Mouse (Mus musculus): ENCODE results near the gene Xpo1. TPM values are rescaled to one million over a fixed set of nuclear protein-coding genes. Genes with fewer than 3 reads are reported as not detected.
"Not testable (repeated sequence)": the region's sequence is repeated elsewhere in the genome, so short reads cannot be mapped to it uniquely, and the experiment has no call there.

Xpo1 gene
- polyA plus RNA-seq, 1 experiment from 2014 or later: 78.8 TPM

DNA sequence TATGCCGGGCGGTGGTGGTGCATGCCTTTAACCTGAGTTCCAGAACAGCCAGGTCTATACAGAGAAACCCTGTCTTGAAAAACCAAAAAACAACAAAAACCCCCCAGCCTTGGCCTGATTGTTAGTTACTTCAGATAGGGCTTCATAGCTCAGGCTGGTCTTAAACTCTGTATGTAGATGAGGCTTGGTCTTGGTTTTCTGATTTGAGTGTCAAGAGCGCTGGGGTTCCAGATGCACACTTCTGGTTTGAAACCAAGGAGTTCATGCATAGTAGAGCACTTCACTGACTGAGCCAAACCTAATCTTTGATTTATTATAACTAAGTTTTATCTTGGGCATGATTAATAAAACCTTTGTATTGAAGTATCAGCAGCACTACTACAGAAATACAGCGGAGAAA, 3.2 kb downstream of the Xpo1 start:
- no peak for ATAC-seq (ENCODE audit: insufficient read depth, low FRiP score, low read depth)
- H3K4me1 ChIP-seq: peaks cover 9% of the 10 kb centered on the region; the same call in 1 of the 2 replicates
- peak overlapping the region; percentile 27; the same call in 1 of the 2 replicates for H3K4me2 ChIP-seq
- peak overlapping the region; percentile 6; the same call in 1 of the 2 replicates for H3K4me3 ChIP-seq (replicated peaks)
- no peaks in the 10 kb centered on the region for H3K27me3 ChIP-seq (replicated peaks)
- H3K9ac ChIP-seq: no peak overlapping the region
- no peak overlapping the region for H3K27ac ChIP-seq
- H3K36me3 ChIP-seq: peaks cover 13% of the 10 kb centered on the region; the same call in 1 of the 2 replicates
- 85% methylated on average over 4 of the region's 4 CpGs for WGBS
- H3K9me3 ChIP-seq: no peaks in the 10 kb centered on the region

DNA sequence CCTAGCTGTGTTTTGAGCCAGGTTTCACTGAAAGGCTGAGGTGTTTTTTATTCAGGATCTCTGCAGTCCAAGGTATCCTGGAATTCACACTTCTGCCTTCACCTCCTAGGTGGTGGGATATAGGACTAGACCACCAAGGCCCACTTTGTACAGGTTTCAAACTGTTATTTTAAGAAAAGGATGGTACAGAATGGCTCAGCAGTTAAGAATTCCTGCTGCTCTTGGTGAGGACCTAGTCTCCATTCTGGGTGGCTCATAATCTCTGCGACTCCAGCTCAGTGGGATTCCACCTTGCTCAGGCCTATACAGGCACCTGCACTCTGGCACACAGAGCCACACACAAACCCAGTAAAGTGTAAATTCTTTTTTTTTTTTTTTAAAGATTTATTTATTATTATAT, 3.6 kb downstream of the Xpo1 start:
- no peak overlapping the region for H3K4me3 ChIP-seq (replicated peaks)
- no peaks in the 10 kb centered on the region for H3K9me3 ChIP-seq
- peaks cover 13% of the 10 kb centered on the region; the same call in 1 of the 2 replicates for H3K36me3 ChIP-seq
- no peak overlapping the region for H3K9ac ChIP-seq
- ATAC-seq (ENCODE audit: insufficient read depth, low FRiP score, low read depth): no peak
- H3K4me1 ChIP-seq: peaks cover 9% of the 10 kb centered on the region; the same call in 1 of the 2 replicates
- 69% methylated on average over 1 of the region's 1 CpGs for WGBS
- no peaks in the 10 kb centered on the region for H3K27me3 ChIP-seq (replicated peaks)
- no peak overlapping the region for H3K27ac ChIP-seq
- H3K4me2 ChIP-seq: no peak overlapping the region

DNA sequence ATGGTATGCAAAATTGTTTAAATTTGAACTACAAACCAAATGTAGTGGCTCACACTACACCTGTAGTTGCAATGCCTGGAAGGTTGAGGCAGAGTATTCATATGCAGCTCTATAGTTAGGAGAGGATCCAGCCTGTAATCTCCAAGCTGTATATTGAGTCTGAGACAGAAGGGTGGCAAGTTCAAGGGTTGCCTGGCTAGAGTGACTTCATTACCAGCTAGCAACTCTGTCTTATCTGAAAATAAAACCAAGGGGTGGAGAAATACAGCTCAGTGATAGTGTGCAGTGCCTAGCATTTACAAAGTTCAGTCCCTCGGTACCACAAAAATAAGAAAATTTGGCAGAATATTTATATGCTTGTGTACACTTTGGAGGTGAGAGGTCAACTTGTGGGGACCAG, 4.3 kb downstream of the Xpo1 start:
- Histone ChIP-seq H3K36me3 (peaks cover 16% of the 10 kb centered on the region; the same call in 1 of the 2 replicates), H3K4me2 (no peak overlapping the region), H3K4me3 (replicated peaks) (no peak overlapping the region), H3K27ac (no peak overlapping the region), H3K9me3 (no peaks in the 10 kb centered on the region), H3K9ac (no peak overlapping the region), H3K27me3 (replicated peaks) (no peaks in the 10 kb centered on the region), H3K4me1 (peaks cover 7% of the 10 kb centered on the region; the same call in 1 of the 2 replicates)
- no peak for ATAC-seq (ENCODE audit: insufficient read depth, low FRiP score, low read depth)
- WGBS: 73% methylated on average over 1 of the region's 1 CpGs

DNA sequence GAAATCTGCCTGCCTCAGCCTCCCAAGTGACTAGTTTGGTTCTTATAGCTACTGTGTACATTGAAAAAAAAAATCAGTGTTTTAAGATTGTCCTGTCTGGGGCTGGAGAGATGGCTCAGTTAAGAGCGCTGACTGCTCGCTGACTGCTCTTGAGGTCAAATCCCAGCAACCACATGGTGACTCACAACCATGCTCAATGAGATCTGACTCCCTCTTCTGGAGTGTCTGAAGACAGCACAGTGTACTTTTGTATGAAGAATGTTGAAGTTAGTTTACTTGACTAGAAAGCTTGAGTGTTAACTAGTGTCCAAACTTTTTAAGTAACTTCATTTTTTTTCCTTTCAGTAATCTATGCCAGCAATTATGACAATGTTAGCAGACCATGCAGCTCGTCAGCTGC, 5.6 kb downstream of the Xpo1 start:
- 60% methylated on average over 3 of the region's 3 CpGs for WGBS
- Histone ChIP-seq H3K4me3 (replicated peaks) (no peak overlapping the region), H3K9me3 (no peaks in the 10 kb centered on the region), H3K4me1 (peaks cover 7% of the 10 kb centered on the region; the same call in 1 of the 2 replicates), H3K27ac (no peak overlapping the region), H3K9ac (no peak overlapping the region), H3K27me3 (replicated peaks) (no peaks in the 10 kb centered on the region), H3K4me2 (no peak overlapping the region), H3K36me3 (peaks cover 19% of the 10 kb centered on the region; the same call in 1 of the 2 replicates)
- ATAC-seq (ENCODE audit: insufficient read depth, low FRiP score, low read depth): no peak

DNA sequence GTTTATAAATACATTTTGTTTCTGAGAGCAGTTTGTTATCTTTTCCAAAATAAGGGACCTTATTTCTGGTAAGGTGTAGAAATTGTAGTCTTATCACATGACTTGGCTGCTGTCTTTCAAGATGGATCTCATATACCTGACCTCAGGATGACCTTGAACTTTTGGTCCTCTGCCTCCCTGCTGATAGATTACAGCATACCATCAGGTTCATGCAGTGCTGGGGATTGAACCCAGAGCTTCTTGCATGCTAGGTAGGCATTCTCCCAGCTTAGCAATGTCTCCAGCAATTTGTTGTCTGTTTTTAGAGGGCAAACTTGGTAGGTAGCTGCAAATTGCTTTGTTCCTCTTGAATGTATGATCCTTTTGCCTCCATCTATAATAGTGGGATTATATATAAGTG, 9.1 kb downstream of the Xpo1 start:
- no peak for ATAC-seq (ENCODE audit: insufficient read depth, low FRiP score, low read depth)
- Histone ChIP-seq H3K9ac (no peak overlapping the region), H3K27me3 (replicated peaks) (no peaks in the 10 kb centered on the region), H3K4me3 (replicated peaks) (no peak overlapping the region), H3K36me3 (peaks cover 19% of the 10 kb centered on the region; the same call in 1 of the 2 replicates), H3K9me3 (no peaks in the 10 kb centered on the region), H3K27ac (no peak overlapping the region), H3K4me2 (no peak overlapping the region), H3K4me1 (0 out of 2 replicates have a peak, but pooled peaks cover 4% of the 10 kb centered on the region)

DNA sequence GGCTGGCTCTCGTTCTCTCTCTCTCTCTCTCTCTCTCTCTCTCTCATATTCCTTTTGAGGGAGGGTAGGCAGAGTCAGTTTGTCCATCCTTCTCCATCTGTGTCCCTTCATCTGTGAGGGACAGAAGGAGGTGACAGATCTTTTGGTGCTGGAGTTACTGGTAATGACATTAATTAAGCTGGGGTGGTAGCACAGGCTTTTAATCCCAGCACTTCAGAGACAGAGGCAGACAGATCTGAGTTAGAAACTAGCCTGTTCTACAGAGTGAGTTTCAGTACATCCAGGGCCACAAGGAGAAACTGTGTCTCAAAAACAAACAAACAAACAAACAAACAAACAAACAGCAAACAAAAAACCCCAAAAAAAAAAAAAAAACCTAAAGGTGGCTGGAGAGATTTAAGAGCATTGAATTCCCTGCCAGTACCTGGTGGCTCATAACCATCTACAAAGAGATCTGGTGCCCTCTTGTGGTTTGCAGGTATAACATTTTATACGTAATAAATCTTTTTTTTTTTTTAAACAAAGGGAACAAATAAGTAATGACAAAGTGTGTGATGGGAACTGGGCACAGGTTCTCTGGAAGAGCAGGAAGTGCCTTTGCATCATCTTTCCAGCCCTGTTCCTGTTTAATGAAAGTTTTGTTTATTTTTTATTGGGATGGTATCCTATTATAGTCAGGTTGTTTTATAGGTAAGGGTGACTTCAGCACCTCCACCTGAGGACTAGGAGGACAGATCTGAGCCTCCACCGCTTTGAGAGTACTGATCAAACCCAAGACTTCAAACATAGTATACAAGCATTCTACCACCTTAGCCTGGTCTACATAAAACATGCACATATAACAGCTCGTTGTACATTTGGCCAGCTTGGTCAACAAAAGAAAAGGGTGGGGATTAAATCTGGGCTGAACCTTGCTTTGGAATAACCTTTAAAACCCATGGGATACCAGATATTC, 16.2 kb downstream of the Xpo1 start:
- Histone ChIP-seq H3K36me3 (peaks cover 28% of the 10 kb centered on the region), H3K4me1 (no peaks in the 10 kb centered on the region), H3K4me2 (no peak overlapping the region), H3K9ac (no peak overlapping the region), H3K4me3 (replicated peaks) (no peak overlapping the region), H3K9me3 (no peaks in the 10 kb centered on the region), H3K27ac (no peak overlapping the region), H3K27me3 (replicated peaks) (no peaks in the 10 kb centered on the region)
- WGBS: 68% methylated on average over 4 of the region's 4 CpGs
- no peak for ATAC-seq (ENCODE audit: insufficient read depth, low FRiP score, low read depth)

DNA sequence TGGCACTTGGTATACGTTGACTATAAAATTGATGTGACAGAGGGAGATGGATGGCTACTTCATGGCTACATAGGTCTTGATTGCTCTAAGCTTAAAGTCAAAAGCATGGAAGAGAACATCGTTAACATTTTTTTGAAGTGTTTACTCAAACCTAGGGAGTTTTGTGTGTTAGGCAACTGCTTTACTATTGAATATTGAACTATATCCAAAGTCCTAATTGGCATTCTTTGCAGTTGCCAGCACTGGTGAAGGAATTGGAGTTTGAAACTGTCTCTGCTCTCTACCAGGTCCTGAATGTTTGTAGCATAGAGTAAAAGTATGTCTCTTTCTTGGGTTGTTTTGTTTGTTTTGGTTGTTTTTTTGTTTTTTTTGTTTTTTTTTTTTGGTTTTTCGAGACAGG, 19.9 kb downstream of the Xpo1 start:
- Histone ChIP-seq H3K27me3 (replicated peaks) (no peaks in the 10 kb centered on the region), H3K4me1 (no peaks in the 10 kb centered on the region), H3K27ac (no peak overlapping the region), H3K4me3 (replicated peaks) (no peak overlapping the region), H3K9ac (no peak overlapping the region), H3K36me3 (peaks cover 42% of the 10 kb centered on the region), H3K9me3 (no peaks in the 10 kb centered on the region), H3K4me2 (no peak overlapping the region)
- WGBS: 61% methylated on average over 3 of the region's 3 CpGs
- ATAC-seq (ENCODE audit: insufficient read depth, low FRiP score, low read depth): no peak

DNA sequence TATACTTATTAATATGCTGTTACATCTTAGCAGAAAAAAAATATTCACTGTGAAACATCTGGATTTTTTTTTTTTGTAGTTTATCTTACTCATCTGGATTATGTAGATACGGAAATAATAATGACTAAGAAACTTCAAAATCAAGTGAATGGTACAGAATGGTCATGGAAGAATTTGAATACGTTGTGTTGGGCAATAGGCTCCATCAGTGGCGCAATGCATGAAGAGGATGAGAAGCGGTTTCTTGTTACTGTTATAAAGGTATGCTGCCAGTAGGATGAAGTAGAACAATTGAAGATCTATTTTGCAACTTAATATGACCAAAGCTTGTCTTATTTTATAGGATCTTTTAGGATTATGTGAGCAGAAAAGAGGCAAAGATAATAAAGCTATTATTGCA, 28.6 kb downstream of the Xpo1 start:
- Histone ChIP-seq H3K9me3 (no peaks in the 10 kb centered on the region), H3K36me3 (peaks cover 57% of the 10 kb centered on the region), H3K27ac (no peak overlapping the region), H3K4me1 (no peaks in the 10 kb centered on the region), H3K9ac (no peak overlapping the region), H3K4me2 (no peak overlapping the region), H3K27me3 (replicated peaks) (no peaks in the 10 kb centered on the region), H3K4me3 (replicated peaks) (no peak overlapping the region)
- 92% methylated on average over 4 of the region's 4 CpGs for WGBS
- no peak for ATAC-seq (ENCODE audit: insufficient read depth, low FRiP score, low read depth)

DNA sequence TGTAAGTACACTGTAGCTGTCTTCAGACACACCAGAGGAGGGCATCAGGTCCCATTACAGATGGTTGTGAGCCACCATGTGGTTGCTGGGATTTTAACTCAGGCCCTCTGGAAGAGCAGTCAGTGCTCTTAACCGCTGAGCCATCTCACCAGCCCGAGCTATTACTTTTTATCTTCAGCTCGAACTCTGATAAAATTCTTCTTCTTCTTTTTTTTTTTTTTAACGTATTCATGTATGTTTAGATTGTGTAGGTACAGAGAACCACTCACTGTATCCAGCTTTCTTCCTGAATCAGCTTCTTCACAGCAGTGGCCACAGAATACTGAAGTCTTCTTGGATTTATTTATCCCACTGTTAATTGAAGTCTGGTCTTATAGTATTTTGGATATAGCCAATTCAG, 33.0 kb downstream of the Xpo1 start:
- not testable (repeated sequence) for H3K9ac ChIP-seq; H3K4me3 ChIP-seq (replicated peaks); ATAC-seq (ENCODE audit: insufficient read depth, low FRiP score, low read depth); H3K27ac ChIP-seq; H3K4me2 ChIP-seq; H3K27me3 ChIP-seq (replicated peaks); H3K9me3 ChIP-seq; H3K4me1 ChIP-seq
- peaks cover 56% of the 10 kb centered on the region for H3K36me3 ChIP-seq
- WGBS: 86% methylated on average over 4 of the region's 4 CpGs

DNA sequence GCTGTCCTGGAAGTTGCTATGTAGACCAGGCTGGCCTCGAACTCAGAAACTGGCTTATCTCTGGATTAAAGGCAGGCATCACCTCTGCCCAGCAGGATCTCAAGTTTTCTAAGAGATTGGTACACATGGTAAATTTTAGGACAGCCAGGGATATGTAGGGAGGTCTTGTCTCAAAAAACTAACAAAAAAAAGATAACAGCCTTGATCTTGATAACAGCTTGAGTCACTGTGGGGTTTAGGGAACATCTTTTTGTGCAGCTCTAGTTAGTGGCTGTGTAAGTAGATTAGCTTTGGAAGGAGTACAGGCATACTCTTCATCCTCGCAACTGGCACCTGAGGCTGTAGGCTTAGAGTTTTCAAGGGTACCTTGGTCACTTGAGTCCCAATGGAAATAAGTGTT, 41.5 kb downstream of the Xpo1 start:
- Histone ChIP-seq H3K4me1 (no peaks in the 10 kb centered on the region), H3K4me3 (replicated peaks) (no peak overlapping the region), H3K27ac (no peak overlapping the region), H3K4me2 (no peak overlapping the region), H3K9me3 (no peaks in the 10 kb centered on the region), H3K36me3 (peaks cover 40% of the 10 kb centered on the region), H3K9ac (no peak overlapping the region), H3K27me3 (replicated peaks) (no peaks in the 10 kb centered on the region)
- 93% methylated on average over 2 of the region's 2 CpGs for WGBS
- no peak for ATAC-seq (ENCODE audit: insufficient read depth, low FRiP score, low read depth)

DNA sequence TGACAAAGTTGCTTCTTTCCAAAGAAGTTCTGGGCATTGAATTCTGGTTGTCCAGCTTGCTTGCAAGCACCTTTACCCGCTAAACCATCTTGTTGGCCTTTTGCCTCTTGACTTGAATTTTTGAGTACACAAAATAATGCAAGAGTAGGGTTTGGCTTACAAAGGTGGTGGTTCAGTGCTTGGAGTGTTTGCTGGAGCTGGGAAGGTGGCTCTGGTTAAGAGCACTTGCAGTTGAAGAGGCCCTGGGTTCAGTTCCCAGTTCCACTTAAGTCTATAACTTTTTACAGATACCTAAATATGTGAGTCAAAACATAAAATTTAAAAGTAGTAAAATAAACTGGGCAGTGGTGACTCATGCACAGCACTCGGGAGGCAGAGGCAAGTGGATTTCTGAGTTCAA, 42.5 kb downstream of the Xpo1 start:
- 87% methylated on average over 2 of the region's 2 CpGs for WGBS
- H3K4me3 ChIP-seq (replicated peaks): no peak overlapping the region
- H3K36me3 ChIP-seq: peaks cover 32% of the 10 kb centered on the region
- no peaks in the 10 kb centered on the region for H3K4me1 ChIP-seq
- no peak overlapping the region for H3K4me2 ChIP-seq
- no peak for ATAC-seq (ENCODE audit: insufficient read depth, low FRiP score, low read depth)
- H3K27me3 ChIP-seq (replicated peaks): no peaks in the 10 kb centered on the region
- H3K9ac ChIP-seq: no peak overlapping the region
- no peaks in the 10 kb centered on the region for H3K9me3 ChIP-seq
- H3K27ac ChIP-seq: no peak overlapping the region

DNA sequence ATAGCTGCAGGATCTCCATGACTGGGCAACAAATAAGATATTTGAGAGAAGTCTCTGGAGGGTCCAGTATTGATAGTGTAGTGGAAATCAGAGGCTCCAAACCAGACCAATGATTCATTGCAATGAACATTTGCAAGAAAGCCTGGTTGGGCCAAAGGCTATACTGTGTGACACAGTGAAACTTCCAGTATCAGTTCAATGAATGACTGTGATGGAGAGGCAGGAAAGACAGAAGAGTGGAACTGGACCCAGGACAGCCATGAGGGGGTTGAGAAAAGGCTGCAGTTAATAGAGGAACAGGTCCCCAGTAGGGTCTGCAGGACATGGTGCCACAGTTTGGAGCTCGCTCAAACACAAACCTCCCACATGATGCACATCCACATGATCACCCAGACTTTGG, 44.1 kb downstream of the Xpo1 start:
- no peak overlapping the region for H3K9ac ChIP-seq
- H3K27ac ChIP-seq: no peak overlapping the region
- H3K4me3 ChIP-seq (replicated peaks): no peak overlapping the region
- peaks cover 25% of the 10 kb centered on the region for H3K36me3 ChIP-seq
- WGBS: 95% methylated on average over 1 of the region's 1 CpGs
- H3K27me3 ChIP-seq (replicated peaks): no peaks in the 10 kb centered on the region
- no peak for ATAC-seq (ENCODE audit: insufficient read depth, low FRiP score, low read depth)
- H3K9me3 ChIP-seq: no peaks in the 10 kb centered on the region
- H3K4me1 ChIP-seq: no peaks in the 10 kb centered on the region
- no peak overlapping the region for H3K4me2 ChIP-seq

All from stomach, embryonic 15.5 days (tissue).